Mouse (Mus musculus): Measurements from ENCODE around the gene Herc3. TPM values are rescaled to one million over a fixed set of nuclear protein-coding genes. Genes with fewer than 3 reads are reported as not detected.

Gene Herc3
- polyA plus RNA-seq, 1 experiment, result 5.2 TPM

Other genes starting within 250 kb of the Herc3 start
- gene Abcg2, start 246.9 kb upstream of the Herc3 start, polyA plus RNA-seq (2012; fragmentation: generic; extraction: Trizol), result 23.4 TPM
- gene Nap1l5, start 75.6 kb downstream of the Herc3 start, polyA plus RNA-seq (2012; fragmentation: generic; extraction: Trizol), result 0.04 TPM
- 0.12 TPM for gene Fam13a, start 193.1 kb downstream of the Herc3 start, polyA plus RNA-seq (2012; fragmentation: generic; extraction: Trizol)

All from C2C12 (cell line).